In the genomic region with DNA sequence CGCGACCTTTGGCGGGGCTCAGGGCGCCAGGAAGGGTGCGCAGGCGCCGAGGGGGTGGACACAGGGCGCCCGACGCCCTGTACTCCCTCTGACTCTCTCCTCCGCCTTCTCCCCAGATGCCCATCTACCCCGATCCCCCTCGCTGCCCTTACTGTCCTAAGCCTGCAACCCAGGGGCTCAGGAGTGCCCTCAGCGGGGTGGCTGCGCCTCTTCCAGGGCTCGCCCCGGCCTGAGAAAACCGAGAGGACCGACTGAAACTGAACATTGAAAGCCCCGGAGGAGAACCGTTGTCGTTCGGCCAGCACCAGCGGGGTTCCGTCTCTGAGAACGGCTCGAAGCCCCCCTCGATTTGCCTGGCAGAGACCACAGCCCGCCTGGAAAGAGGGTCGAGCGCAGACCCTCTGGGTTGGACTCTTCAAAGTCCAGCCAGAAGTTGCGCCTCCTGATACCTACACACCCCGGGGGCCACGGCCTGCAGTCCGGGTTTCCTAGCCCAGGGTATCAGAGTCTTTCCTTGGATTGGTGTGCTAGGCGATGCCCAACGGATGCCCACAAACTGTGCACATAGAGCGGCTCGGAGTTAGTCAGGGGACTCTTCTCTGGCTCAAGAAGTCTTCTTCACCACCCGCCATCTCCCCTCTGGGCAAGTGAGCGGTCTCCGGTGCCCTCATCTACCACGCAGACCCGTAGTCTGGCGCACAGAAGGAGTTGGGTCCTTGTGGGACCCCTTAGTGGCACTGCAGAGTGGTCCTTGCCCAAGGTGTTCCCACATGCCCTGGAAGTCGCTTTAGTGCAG, we compare ENCODE assay signal across 8 mouse cellular contexts. TPM values are rescaled to one million over a fixed set of nuclear protein-coding genes. Genes with fewer than 3 reads are reported as not detected.
A peak's percentile ranks its signal among the peaks of the same experiment; 100 is the strongest.
DNase-seq lines count a peak whose midpoint lies in the region; ATAC-seq lines count a peak whose summit lies in the region.

No protein-coding gene starts in this region.

- peaks cover 24% of the 10 kb centered on the region for H3K9me3 ChIP-seq in erythroblast, embryonic 14.5 days (ENCODE audit: control insufficient read depth, low read length)
- H3K9me3 ChIP-seq in embryonic facial prominence, embryonic 15.5 days (replicated peaks) = no peaks in the 10 kb centered on the region
- H3K9me3 ChIP-seq in limb, embryonic 15.5 days = no peaks in the 10 kb centered on the region
- H3K9me3 ChIP-seq in stomach, embryonic 14.5 days (ENCODE audit: control insufficient read depth, low read depth, low read length) = no peaks in the 10 kb centered on the region

- peaks cover 43% of the 10 kb centered on the region for H3K4me1 ChIP-seq in erythroblast, embryonic 14.5 days (ENCODE audit: control insufficient read depth)
- H3K4me1 ChIP-seq in embryonic facial prominence, embryonic 15.5 days = peaks cover 39% of the 10 kb centered on the region
- H3K4me1 ChIP-seq in limb, embryonic 15.5 days = peaks cover 36% of the 10 kb centered on the region
- H3K4me1 ChIP-seq in stomach, embryonic 14.5 days (ENCODE audit: control insufficient read depth, insufficient read depth, low read length) = peaks cover 20% of the 10 kb centered on the region

- H3K27me3 ChIP-seq in erythroblast, embryonic 14.5 days (ENCODE audit: control insufficient read depth) = peaks cover 69% of the 10 kb centered on the region
- H3K27me3 ChIP-seq in embryonic facial prominence, embryonic 15.5 days = peaks cover 62% of the 10 kb centered on the region
- H3K27me3 ChIP-seq in limb, embryonic 15.5 days = peaks cover 65% of the 10 kb centered on the region
- H3K27me3 ChIP-seq in stomach, embryonic 14.5 days (ENCODE audit: control insufficient read depth, insufficient read depth, low read length) = peaks cover 33% of the 10 kb centered on the region

- peak; percentile 35 to 53 for DNase-seq in B cell, adult 2 months
- DNase-seq in c-Kit-positive CD71-positive TER-119-positive erythroid progenitor cells, embryonic 14.5 days (ENCODE audit: low spot score) = no peak
- DNase-seq in adrenal gland, postnatal 25 days = no peak

- WGBS in embryonic facial prominence, embryonic 15.5 days = 2% methylated on average over 42 of the region's 46 CpGs
- WGBS in limb, embryonic 15.5 days = 2% methylated on average over 45 of the region's 46 CpGs
- 2% methylated on average over 46 of the region's 46 CpGs for WGBS in stomach, embryonic 14.5 days

- no peak overlapping the region for H3K27ac ChIP-seq in embryonic facial prominence, embryonic 15.5 days (replicated peaks)
- no peak overlapping the region for H3K27ac ChIP-seq in limb, embryonic 15.5 days
- no peak overlapping the region for H3K27ac ChIP-seq in stomach, embryonic 14.5 days (ENCODE audit: low read length)

- H3K9ac ChIP-seq in embryonic facial prominence, embryonic 15.5 days = peak overlapping the region; percentile 18; the same call in 1 of the 2 replicates
- H3K9ac ChIP-seq in limb, embryonic 15.5 days = peak overlapping the region; percentile 39
- peak overlapping the region; percentile 0; the same call in 1 of the 2 replicates for H3K9ac ChIP-seq in stomach, embryonic 14.5 days (replicated peaks; ENCODE audit: low read depth, low read length)

- H3K36me3 ChIP-seq in erythroblast, embryonic 14.5 days (ENCODE audit: control insufficient read depth) = peaks cover 5% of the 10 kb centered on the region
- no peaks in the 10 kb centered on the region for H3K36me3 ChIP-seq in embryonic facial prominence, embryonic 15.5 days
- no peaks in the 10 kb centered on the region for H3K36me3 ChIP-seq in limb, embryonic 15.5 days
- H3K36me3 ChIP-seq in stomach, embryonic 14.5 days (ENCODE audit: control insufficient read depth, insufficient read depth, low read length) = no peaks in the 10 kb centered on the region

- H3K4me3 ChIP-seq in erythroblast, embryonic 14.5 days (replicated peaks) = peak overlapping the region; percentile 20
- H3K4me3 ChIP-seq in embryonic facial prominence, embryonic 15.5 days (replicated peaks) = peak overlapping the region; percentile 44
- peak overlapping the region; percentile 47 for H3K4me3 ChIP-seq in limb, embryonic 15.5 days
- peak overlapping the region; percentile 50 for H3K4me3 ChIP-seq in stomach, embryonic 14.5 days (ENCODE audit: low read depth, low read length)

- ATAC-seq in erythroblast, adult 5-6 weeks (replicated peaks; ENCODE audit: low FRiP score, poor library complexity, severe bottlenecking) = no peak
- no peak for ATAC-seq in embryonic facial prominence, embryonic 15.5 days (ENCODE audit: insufficient number of reproducible peaks, low FRiP score, low TSS enrichment, low read depth)
- no peak for ATAC-seq in limb, embryonic 15.5 days (ENCODE audit: insufficient number of reproducible peaks, low FRiP score, low TSS enrichment, low read depth)
- no peak for ATAC-seq in stomach, embryonic 14.5 days (ENCODE audit: insufficient number of reproducible peaks, insufficient read depth, low FRiP score, low read depth)

- H3K4me2 ChIP-seq in embryonic facial prominence, embryonic 15.5 days (replicated peaks) = peak overlapping the region; percentile 93
- peak overlapping the region; percentile 94 for H3K4me2 ChIP-seq in limb, embryonic 15.5 days
- H3K4me2 ChIP-seq in stomach, embryonic 14.5 days (replicated peaks; ENCODE audit: low read depth, low read length) = peak overlapping the region; percentile 94

RNA-seq across cellular contexts. Expression of gene Trp73, which starts 0.4 kb away (rescaled TPM):
- 0.11 TPM in 1 of 2 replicates, not detected in the other for polyA plus RNA-seq in erythroblast, embryonic 14.5 days (2012)
- not detected in 2 replicates for total RNA-seq in erythroblast, adult 5-6 weeks (2015; ENCODE audit: low replicate concordance)
- total RNA-seq in erythroblast, adult 5-6 weeks (2017; ENCODE audit: low replicate concordance) = not detected in 2 replicates
- 9.3 and 9.8 TPM in 2 replicates for polyA plus RNA-seq in embryonic facial prominence, embryonic 15.5 days (2015; fragmentation: Nextera tagmentation; extraction: Ambion mirVana)
- 3.4 and 3.9 TPM in 2 replicates for polyA plus RNA-seq in limb, embryonic 15.5 days (2015; fragmentation: Nextera tagmentation; extraction: Ambion mirVana)
- polyA plus RNA-seq in stomach, embryonic 14.5 days (2014; fragmentation: Nextera tagmentation; extraction: Ambion mirVana) = 0.32 and 0.42 TPM in 2 replicates
- not detected in 2 replicates for total RNA-seq in adrenal gland, postnatal 25 days (2021)

RNA-seq across cellular contexts. Expression of gene Wrap73, which starts 1.8 kb away (rescaled TPM):
- 1.4 and 1.9 TPM in 2 replicates for polyA plus RNA-seq in erythroblast, embryonic 14.5 days (2012)
- 1.5 and 2.3 TPM in 2 replicates for total RNA-seq in erythroblast, adult 5-6 weeks (2015; ENCODE audit: low replicate concordance)
- total RNA-seq in erythroblast, adult 5-6 weeks (2017; ENCODE audit: low replicate concordance) = 2.6 and 4.5 TPM in 2 replicates
- 44.1 and 44.6 TPM in 2 replicates for polyA plus RNA-seq in embryonic facial prominence, embryonic 15.5 days (2015; fragmentation: Nextera tagmentation; extraction: Ambion mirVana)
- 38.5 and 39.9 TPM in 2 replicates for polyA plus RNA-seq in limb, embryonic 15.5 days (2015; fragmentation: Nextera tagmentation; extraction: Ambion mirVana)
- 39.6 and 41.4 TPM in 2 replicates for polyA plus RNA-seq in stomach, embryonic 14.5 days (2014; fragmentation: Nextera tagmentation; extraction: Ambion mirVana)
- 16.1 and 21.1 TPM in 2 replicates for total RNA-seq in adrenal gland, postnatal 25 days (2021)

RNA-seq across cellular contexts. Expression of gene Tprgl, which starts 20.1 kb away (rescaled TPM):
- polyA plus RNA-seq in erythroblast, embryonic 14.5 days (2012) = 30.6 and 36.0 TPM in 2 replicates
- 75.2 and 117 TPM in 2 replicates for total RNA-seq in erythroblast, adult 5-6 weeks (2015; ENCODE audit: low replicate concordance)
- 104 and 115 TPM in 2 replicates for total RNA-seq in erythroblast, adult 5-6 weeks (2017; ENCODE audit: low replicate concordance)
- 154 and 159 TPM in 2 replicates for polyA plus RNA-seq in embryonic facial prominence, embryonic 15.5 days (2015; fragmentation: Nextera tagmentation; extraction: Ambion mirVana)
- 149 and 157 TPM in 2 replicates for polyA plus RNA-seq in limb, embryonic 15.5 days (2015; fragmentation: Nextera tagmentation; extraction: Ambion mirVana)
- 126 and 135 TPM in 2 replicates for polyA plus RNA-seq in stomach, embryonic 14.5 days (2014; fragmentation: Nextera tagmentation; extraction: Ambion mirVana)
- total RNA-seq in adrenal gland, postnatal 25 days (2021) = 143 and 163 TPM in 2 replicates

RNA-seq across cellular contexts. Expression of gene Megf6, which starts 30.1 kb away (rescaled TPM):
- under 0.01 TPM in 1 of 2 replicates, not detected in the other for polyA plus RNA-seq in erythroblast, embryonic 14.5 days (2012)
- total RNA-seq in erythroblast, adult 5-6 weeks (2015; ENCODE audit: low replicate concordance) = 1.0 TPM in 1 of 2 replicates, not detected in the other
- total RNA-seq in erythroblast, adult 5-6 weeks (2017; ENCODE audit: low replicate concordance) = not detected in 2 replicates
- polyA plus RNA-seq in embryonic facial prominence, embryonic 15.5 days (2015; fragmentation: Nextera tagmentation; extraction: Ambion mirVana) = 146 and 154 TPM in 2 replicates
- polyA plus RNA-seq in limb, embryonic 15.5 days (2015; fragmentation: Nextera tagmentation; extraction: Ambion mirVana) = 104 and 110 TPM in 2 replicates
- polyA plus RNA-seq in stomach, embryonic 14.5 days (2014; fragmentation: Nextera tagmentation; extraction: Ambion mirVana) = 16.8 and 20.9 TPM in 2 replicates
- total RNA-seq in adrenal gland, postnatal 25 days (2021) = 1.9 and 2.2 TPM in 2 replicates

Comparison
In these comparisons a context has a peak if more than half of its experiments do, and no peak if none do; other contexts are left out.
1. DNase-seq: peak in B cell, adult 2 months (2 of 2); none in c-Kit-positive CD71-positive TER-119-positive erythroid progenitor cells, embryonic 14.5 days (single experiment) and adrenal gland, postnatal 25 days (single experiment).
2. RNA of gene Wrap73, which starts 1.8 kb away (polyA plus RNA-seq): 44.1 to 44.6 TPM in embryonic facial prominence, embryonic 15.5 days, 39.6 to 41.4 TPM in stomach, embryonic 14.5 days and 38.5 to 39.9 TPM in limb, embryonic 15.5 days; 1.4 to 1.9 TPM in erythroblast, embryonic 14.5 days; every median in the first group is over 10 times any median in the second.
3. Peak in every context shown above with its lines, with median percentiles within 50 percentile points of each other: H3K4me3 ChIP-seq, H3K4me2 ChIP-seq and H3K9ac ChIP-seq.